Mouse (Mus musculus) kidney, adult 9 months (tissue): ENCODE results near the gene Sowahb.

Experiments used
- DNase-seq: peaks from one replicate; pipeline ENCODE4 v3.0.0; 2022

Gene Sowahb

GRCm38 (mm10) chr5:93000774-93001757 lies 43.8 kb downstream of the Sowahb start:
- DNase-seq = peak; percentile 43

- no peak for DNase-seq
Observed at GRCm38 (mm10) chr5:93000060-93000459, 44.8 kb downstream of the Sowahb start.

- DNase-seq = no peak
Observed at GRCm38 (mm10) chr5:92998494-92999016, 46.3 kb downstream of the Sowahb start.

GRCm38 (mm10) chr5:92997428-92998120 lies 47.2 kb downstream of the Sowahb start:
- DNase-seq = peak; percentile 49

GRCm38 (mm10) chr5:92994861-92995260 lies 50.0 kb downstream of the Sowahb start:
- DNase-seq = no peak

GRCm38 (mm10) chr5:92994309-92994708 lies 50.5 kb downstream of the Sowahb start:
- no peak for DNase-seq

- DNase-seq = no peak
Observed at GRCm38 (mm10) chr5:92992106-92992505, 52.7 kb downstream of the Sowahb start.
